Comparison of ENCODE assay signal across 8 mouse cellular contexts in genomic region chr8:70487993-70488796, GRCm38 (mm10). TPM values are rescaled to one million over a fixed set of nuclear protein-coding genes. Genes with fewer than 3 reads are reported as not detected.
DNase-seq lines count a peak whose midpoint lies in the region; ATAC-seq lines count a peak whose summit lies in the region.

No protein-coding gene starts in this region.

- 0 out of 2 replicates have a peak, but pooled peaks have one; percentile 15 for ATAC-seq in heart, embryonic 14.5 days (ENCODE audit: insufficient number of reproducible peaks, insufficient read depth, low FRiP score, low read depth)
- ATAC-seq in embryonic facial prominence, embryonic 12.5 days (ENCODE audit: insufficient number of reproducible peaks, insufficient read depth, low FRiP score, low TSS enrichment) = no peak
- ATAC-seq in lung, embryonic 16.5 days (ENCODE audit: low read depth) = peak; percentile 8; the same call in 1 of the 2 replicates
- ATAC-seq in stomach, embryonic 15.5 days (ENCODE audit: insufficient read depth, low FRiP score, low read depth) = peak; percentile 25; the same call in 1 of the 2 replicates

- H3K4me2 ChIP-seq in heart, embryonic 14.5 days (ENCODE audit: low read length) = peak overlapping the region; percentile 64
- peak overlapping the region; percentile 72 for H3K4me2 ChIP-seq in embryonic facial prominence, embryonic 12.5 days (replicated peaks)
- H3K4me2 ChIP-seq in lung, embryonic 16.5 days (ENCODE audit: low read depth, low read length) = peak overlapping the region; percentile 63
- H3K4me2 ChIP-seq in stomach, embryonic 15.5 days = peak overlapping the region; percentile 65

- no peak overlapping the region for H3K9ac ChIP-seq in heart, embryonic 14.5 days (ENCODE audit: low read length)
- peak overlapping the region; percentile 17; the same call in 1 of the 2 replicates for H3K9ac ChIP-seq in embryonic facial prominence, embryonic 12.5 days
- H3K9ac ChIP-seq in lung, embryonic 16.5 days (ENCODE audit: low read length) = peak overlapping the region; percentile 62
- no peak overlapping the region for H3K9ac ChIP-seq in stomach, embryonic 15.5 days

- H3K27me3 ChIP-seq in heart, embryonic 14.5 days (ENCODE audit: control insufficient read depth, insufficient read depth, low read length) = peaks cover 97% of the 10 kb centered on the region
- peaks cover 80% of the 10 kb centered on the region for H3K27me3 ChIP-seq in embryonic facial prominence, embryonic 12.5 days
- H3K27me3 ChIP-seq in lung, embryonic 16.5 days (ENCODE audit: control insufficient read depth, insufficient read depth, low read depth, low read length) = peaks cover 77% of the 10 kb centered on the region
- H3K27me3 ChIP-seq in stomach, embryonic 15.5 days (replicated peaks) = peaks cover 86% of the 10 kb centered on the region

- no peak for DNase-seq in heart, postnatal 25 days (ENCODE audit: low spot score)
- DNase-seq in kidney, adult 9 months = peak; percentile 29
- no peak for DNase-seq in gastrocnemius, postnatal 25 days
- no peak for DNase-seq in spleen, postnatal 36 days (ENCODE audit: low spot score in 2 of 2)

- H3K4me3 ChIP-seq in heart, embryonic 14.5 days (ENCODE audit: control insufficient read depth in 1 of 2, insufficient read depth in 1 of 2, low read depth in 1 of 2, low read length in 2 of 2) = peak overlapping the region; percentile 27 to 37
- peak overlapping the region; percentile 30 for H3K4me3 ChIP-seq in embryonic facial prominence, embryonic 12.5 days
- H3K4me3 ChIP-seq in lung, embryonic 16.5 days (ENCODE audit: low read length) = peak overlapping the region; percentile 35
- H3K4me3 ChIP-seq in stomach, embryonic 15.5 days (replicated peaks) = peak overlapping the region; percentile 36

- WGBS in heart, embryonic 14.5 days = 4% methylated on average over 55 of the region's 55 CpGs
- 3% methylated on average over 55 of the region's 55 CpGs for WGBS in embryonic facial prominence, embryonic 12.5 days
- WGBS in lung, embryonic 16.5 days = 3% methylated on average over 52 of the region's 55 CpGs
- 6% methylated on average over 55 of the region's 55 CpGs for WGBS in stomach, embryonic 15.5 days

- H3K27ac ChIP-seq in heart, embryonic 14.5 days (replicated peaks in 1 of 2; ENCODE audit: control insufficient read depth in 1 of 2, insufficient read depth in 1 of 2, low read depth in 2 of 2, low read length in 2 of 2) = no peak overlapping the region
- peak overlapping the region; percentile 4; the same call in 1 of the 2 replicates for H3K27ac ChIP-seq in embryonic facial prominence, embryonic 12.5 days
- H3K27ac ChIP-seq in lung, embryonic 16.5 days (ENCODE audit: low read length) = peak overlapping the region; percentile 99
- peak overlapping the region; percentile 26; the same call in 1 of the 2 replicates for H3K27ac ChIP-seq in stomach, embryonic 15.5 days

- H3K4me1 ChIP-seq in heart, embryonic 14.5 days (ENCODE audit: control insufficient read depth in 2 of 2, insufficient read depth in 2 of 2, low read length in 2 of 2) = peaks cover 10 to 30% of the 10 kb centered on the region in 2 experiments; a peak in 3 of 4 replicates
- peaks cover 65% of the 10 kb centered on the region for H3K4me1 ChIP-seq in embryonic facial prominence, embryonic 12.5 days
- H3K4me1 ChIP-seq in lung, embryonic 16.5 days (replicated peaks; ENCODE audit: control insufficient read depth, insufficient read depth, low read length) = peaks cover 39% of the 10 kb centered on the region
- H3K4me1 ChIP-seq in stomach, embryonic 15.5 days = peaks cover 42% of the 10 kb centered on the region

- no peaks in the 10 kb centered on the region for H3K9me3 ChIP-seq in heart, embryonic 14.5 days (ENCODE audit: control insufficient read depth, low read length)
- H3K9me3 ChIP-seq in embryonic facial prominence, embryonic 12.5 days = no peaks in the 10 kb centered on the region
- no peaks in the 10 kb centered on the region for H3K9me3 ChIP-seq in lung, embryonic 16.5 days (ENCODE audit: control insufficient read depth, low read length)
- H3K9me3 ChIP-seq in stomach, embryonic 15.5 days = no peaks in the 10 kb centered on the region

- no peaks in the 10 kb centered on the region for H3K36me3 ChIP-seq in heart, embryonic 14.5 days (ENCODE audit: control insufficient read depth, insufficient read depth, low read length)
- no peaks in the 10 kb centered on the region for H3K36me3 ChIP-seq in embryonic facial prominence, embryonic 12.5 days
- H3K36me3 ChIP-seq in lung, embryonic 16.5 days (ENCODE audit: control insufficient read depth, insufficient read depth, low read length) = no peaks in the 10 kb centered on the region
- H3K36me3 ChIP-seq in stomach, embryonic 15.5 days = no peaks in the 10 kb centered on the region

- intact Hi-C loops in heart, postnatal 25 days (cut with DNase I) = no loop called here

RNA-seq across cellular contexts. Expression of gene Tmem59l, which starts 1.0 kb away (rescaled TPM):
- polyA plus RNA-seq in heart, embryonic 14.5 days (2014; fragmentation: Nextera tagmentation; extraction: Ambion mirVana) = 0.31 TPM in 1 of 2 replicates, not detected in the other
- total RNA-seq in heart, postnatal 25 days (2021) = not detected
- 27.1 and 29.6 TPM in 2 replicates for polyA plus RNA-seq in embryonic facial prominence, embryonic 12.5 days (2016; fragmentation: Nextera tagmentation; extraction: Ambion mirVana)
- 5.6 and 7.0 TPM in 2 replicates for polyA plus RNA-seq in lung, embryonic 16.5 days (2015; fragmentation: Nextera tagmentation; extraction: Ambion mirVana)
- 3.0 and 3.5 TPM in 2 replicates for polyA plus RNA-seq in stomach, embryonic 15.5 days (2015; fragmentation: Nextera tagmentation; extraction: Ambion mirVana)
- not detected for total RNA-seq in gastrocnemius, postnatal 25 days (2021)

RNA-seq across cellular contexts. Expression of gene Crlf1, which starts 4.8 kb away (rescaled TPM):
- 0.42 and 2.0 TPM in 2 replicates for polyA plus RNA-seq in heart, embryonic 14.5 days (2014; fragmentation: Nextera tagmentation; extraction: Ambion mirVana)
- total RNA-seq in heart, postnatal 25 days (2021) = under 1 TPM; 0.34 to 0.81 TPM
- polyA plus RNA-seq in embryonic facial prominence, embryonic 12.5 days (2016; fragmentation: Nextera tagmentation; extraction: Ambion mirVana) = 70.1 and 74.4 TPM in 2 replicates
- 166 and 169 TPM in 2 replicates for polyA plus RNA-seq in lung, embryonic 16.5 days (2015; fragmentation: Nextera tagmentation; extraction: Ambion mirVana)
- polyA plus RNA-seq in stomach, embryonic 15.5 days (2015; fragmentation: Nextera tagmentation; extraction: Ambion mirVana) = 2.9 and 4.1 TPM in 2 replicates
- total RNA-seq in gastrocnemius, postnatal 25 days (2021) = 1 to 10 TPM; 1.7 to 3.8 TPM

RNA-seq across cellular contexts. Expression of gene Klhl26, which starts 11.4 kb away (rescaled TPM):
- polyA plus RNA-seq in heart, embryonic 14.5 days (2014; fragmentation: Nextera tagmentation; extraction: Ambion mirVana) = 9.6 and 9.8 TPM in 2 replicates
- total RNA-seq in heart, postnatal 25 days (2021) = 1 to 10 TPM; 7.6 to 7.7 TPM
- polyA plus RNA-seq in embryonic facial prominence, embryonic 12.5 days (2016; fragmentation: Nextera tagmentation; extraction: Ambion mirVana) = 27.7 and 29.6 TPM in 2 replicates
- polyA plus RNA-seq in lung, embryonic 16.5 days (2015; fragmentation: Nextera tagmentation; extraction: Ambion mirVana) = 28.8 and 29.4 TPM in 2 replicates
- 20.5 and 20.7 TPM in 2 replicates for polyA plus RNA-seq in stomach, embryonic 15.5 days (2015; fragmentation: Nextera tagmentation; extraction: Ambion mirVana)
- total RNA-seq in gastrocnemius, postnatal 25 days (2021) = 1 to 10 TPM; 4.9 to 6.1 TPM

RNA-seq across cellular contexts. Expression of gene Rex1bd, which starts 18.4 kb away (rescaled TPM):
- 129 and 138 TPM in 2 replicates for polyA plus RNA-seq in heart, embryonic 14.5 days (2014; fragmentation: Nextera tagmentation; extraction: Ambion mirVana)
- 100 to 1,000 TPM; 102 TPM for total RNA-seq in heart, postnatal 25 days (2021)
- 145 and 146 TPM in 2 replicates for polyA plus RNA-seq in embryonic facial prominence, embryonic 12.5 days (2016; fragmentation: Nextera tagmentation; extraction: Ambion mirVana)
- 125 and 133 TPM in 2 replicates for polyA plus RNA-seq in lung, embryonic 16.5 days (2015; fragmentation: Nextera tagmentation; extraction: Ambion mirVana)
- 125 and 130 TPM in 2 replicates for polyA plus RNA-seq in stomach, embryonic 15.5 days (2015; fragmentation: Nextera tagmentation; extraction: Ambion mirVana)
- total RNA-seq in gastrocnemius, postnatal 25 days (2021) = 100 to 1,000 TPM; 112 to 120 TPM

RNA-seq across cellular contexts. Expression of gene Uba52, which starts 22.4 kb away (rescaled TPM):
- 900 and 1,040 TPM in 2 replicates for polyA plus RNA-seq in heart, embryonic 14.5 days (2014; fragmentation: Nextera tagmentation; extraction: Ambion mirVana)
- 1,000 to 10,000 TPM; 1,533 to 1,573 TPM for total RNA-seq in heart, postnatal 25 days (2021)
- polyA plus RNA-seq in embryonic facial prominence, embryonic 12.5 days (2016; fragmentation: Nextera tagmentation; extraction: Ambion mirVana) = 863 and 916 TPM in 2 replicates
- 917 and 987 TPM in 2 replicates for polyA plus RNA-seq in lung, embryonic 16.5 days (2015; fragmentation: Nextera tagmentation; extraction: Ambion mirVana)
- 843 and 950 TPM in 2 replicates for polyA plus RNA-seq in stomach, embryonic 15.5 days (2015; fragmentation: Nextera tagmentation; extraction: Ambion mirVana)
- 100 to 1,000 TPM; 785 to 797 TPM for total RNA-seq in gastrocnemius, postnatal 25 days (2021)

Comparison
In these comparisons a context has a peak if more than half of its experiments do, and no peak if none do; other contexts are left out.
1. H3K27ac ChIP-seq: peak in embryonic facial prominence, embryonic 12.5 days (single experiment), lung, embryonic 16.5 days (single experiment) and stomach, embryonic 15.5 days (single experiment); none in heart, embryonic 14.5 days (0 of 2).
2. H3K9ac ChIP-seq: peak in embryonic facial prominence, embryonic 12.5 days (single experiment) and lung, embryonic 16.5 days (single experiment); none in heart, embryonic 14.5 days (single experiment) and stomach, embryonic 15.5 days (single experiment).
3. RNA of gene Crlf1, which starts 4.8 kb away (polyA plus RNA-seq): 166 to 169 TPM in lung, embryonic 16.5 days and 70.1 to 74.4 TPM in embryonic facial prominence, embryonic 12.5 days; 2.9 to 4.1 TPM in stomach, embryonic 15.5 days and 0.42 to 2.0 TPM in heart, embryonic 14.5 days; every median in the first group is over 10 times any median in the second.
4. Peak in every context shown above with its lines, with median percentiles within 50 percentile points of each other: H3K4me2 ChIP-seq and H3K4me3 ChIP-seq.